Mouse (Mus musculus): Measurements from ENCODE around the gene Cdk19. TPM values are rescaled to one million over a fixed set of nuclear protein-coding genes. Genes with fewer than 3 reads are reported as not detected.

Gene Cdk19
- polyA plus RNA-seq, 1 experiment from 2014 or later, result 14.4 TPM

DNA sequence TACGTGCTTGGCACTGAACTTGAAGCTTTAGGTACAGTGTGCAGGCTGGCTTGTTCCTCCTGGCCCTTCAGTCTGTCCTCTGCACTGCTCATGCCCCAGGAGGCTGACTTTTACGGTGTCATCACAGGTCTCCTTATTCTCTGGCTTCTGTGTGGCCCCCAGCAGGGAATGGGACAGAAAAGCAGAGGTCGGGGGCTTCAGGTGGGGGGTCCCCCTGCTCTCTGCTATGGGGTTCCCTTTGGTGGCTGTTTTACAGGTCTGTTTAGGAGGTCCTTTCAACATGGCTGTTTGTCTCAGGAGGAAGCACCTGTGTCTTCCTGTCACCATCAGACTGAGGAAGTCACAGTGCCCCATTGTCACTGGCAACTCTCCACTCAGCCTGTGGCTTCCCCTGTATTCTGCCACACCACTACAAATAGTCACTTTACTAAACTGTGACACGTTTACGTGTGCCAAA lies 175.9 kb downstream of the Cdk19 start:
- Histone ChIP-seq H3K9ac (no peak overlapping the region), H3K27me3 (ENCODE audit: control insufficient read depth, insufficient read depth, low read length) (no peaks in the 10 kb centered on the region), H3K4me1 (replicated peaks; ENCODE audit: control insufficient read depth, insufficient read depth, low read length) (no peaks in the 10 kb centered on the region), H3K9me3 (ENCODE audit: control insufficient read depth, low read length) (no peaks in the 10 kb centered on the region), H3K4me3 (replicated peaks; ENCODE audit: low read length) (no peak overlapping the region), H3K36me3 (replicated peaks; ENCODE audit: control insufficient read depth, insufficient read depth) (no peaks in the 10 kb centered on the region), H3K4me2 (replicated peaks) (no peak overlapping the region), H3K27ac (no peak overlapping the region)
- WGBS, result 75% methylated on average over 5 of the region's 5 CpGs
- no peak for DNase-seq (ENCODE audit: low spot score)
- ATAC-seq (ENCODE audit: low FRiP score), result no peak

DNA sequence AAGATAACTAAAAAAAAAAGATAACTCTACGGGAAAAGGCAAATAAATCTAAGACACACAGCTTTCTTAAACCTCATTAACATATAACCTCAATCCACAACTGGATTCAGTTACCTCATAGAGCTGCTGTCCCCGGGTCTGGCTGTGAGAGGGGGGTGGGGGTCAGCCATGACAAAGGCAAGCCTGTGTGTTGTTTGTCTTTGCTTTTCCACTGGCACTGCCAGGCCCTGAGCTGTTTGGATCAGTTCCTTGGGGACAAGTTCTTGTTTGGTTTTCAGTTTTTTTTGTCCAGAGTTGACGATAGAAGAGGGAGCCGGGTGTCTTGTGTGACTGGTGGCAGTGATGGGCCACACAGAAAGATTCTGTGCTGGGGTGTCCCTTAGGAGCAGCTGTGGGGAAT lies 177.1 kb downstream of the Cdk19 start:
- ATAC-seq (ENCODE audit: low FRiP score) (no peak), DNase-seq (ENCODE audit: low spot score) (no peak)
- WGBS, result 31% methylated on average over 4 of the region's 4 CpGs
- peaks cover 3% of the 10 kb centered on the region for H3K4me1 ChIP-seq (replicated peaks; ENCODE audit: control insufficient read depth, insufficient read depth, low read length)
- H3K36me3 ChIP-seq (replicated peaks; ENCODE audit: control insufficient read depth, insufficient read depth), result no peaks in the 10 kb centered on the region
- no peak overlapping the region for H3K4me3 ChIP-seq (replicated peaks; ENCODE audit: low read length)
- no peak overlapping the region for H3K27ac ChIP-seq
- no peaks in the 10 kb centered on the region for H3K27me3 ChIP-seq (ENCODE audit: control insufficient read depth, insufficient read depth, low read length)
- no peak overlapping the region for H3K9ac ChIP-seq
- no peaks in the 10 kb centered on the region for H3K9me3 ChIP-seq (ENCODE audit: control insufficient read depth, low read length)
- H3K4me2 ChIP-seq (replicated peaks), result no peak overlapping the region

GRCm38 (mm10) chr10:40519586-40519985 lies 180.2 kb downstream of the Cdk19 start:
- H3K27me3 ChIP-seq (ENCODE audit: control insufficient read depth, insufficient read depth, low read length), result no peaks in the 10 kb centered on the region
- H3K36me3 ChIP-seq (replicated peaks; ENCODE audit: control insufficient read depth, insufficient read depth), result no peaks in the 10 kb centered on the region
- peak; percentile 31; the same call in 1 of the 2 replicates for ATAC-seq (ENCODE audit: low FRiP score)
- no peak overlapping the region for H3K4me2 ChIP-seq (replicated peaks)
- peak; percentile 50 for DNase-seq (ENCODE audit: low spot score)
- peaks cover 11% of the 10 kb centered on the region for H3K4me1 ChIP-seq (replicated peaks; ENCODE audit: control insufficient read depth, insufficient read depth, low read length)
- no peak overlapping the region for H3K27ac ChIP-seq
- H3K4me3 ChIP-seq (replicated peaks; ENCODE audit: low read length), result no peak overlapping the region
- 64% methylated on average over 4 of the region's 4 CpGs for WGBS
- no peak overlapping the region for H3K9ac ChIP-seq
- no peaks in the 10 kb centered on the region for H3K9me3 ChIP-seq (ENCODE audit: control insufficient read depth, low read length)

DNA sequence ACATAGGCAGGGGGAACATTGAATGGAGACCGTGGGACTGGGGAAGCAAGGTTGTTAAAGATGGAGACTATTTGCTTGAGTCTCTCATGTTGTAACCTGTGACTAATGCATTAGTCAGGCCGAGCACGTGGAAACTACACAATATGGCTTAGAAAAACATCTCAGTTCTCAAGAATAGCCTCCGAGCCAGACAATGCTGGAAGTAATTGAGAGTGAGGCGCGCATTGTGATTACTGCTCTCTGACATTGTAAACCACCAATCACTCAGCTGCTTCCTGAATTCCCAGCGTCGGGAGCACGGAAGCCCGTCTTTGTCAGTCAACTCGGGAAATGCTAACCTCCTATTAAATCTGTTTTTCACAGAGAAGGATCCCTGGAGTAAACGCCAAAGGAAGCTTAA lies 182.2 kb downstream of the Cdk19 start:
- no peak overlapping the region for H3K4me3 ChIP-seq (replicated peaks; ENCODE audit: low read length)
- H3K36me3 ChIP-seq (replicated peaks; ENCODE audit: control insufficient read depth, insufficient read depth), result no peaks in the 10 kb centered on the region
- H3K4me2 ChIP-seq (replicated peaks), result peak overlapping the region; percentile 27
- H3K9me3 ChIP-seq (ENCODE audit: control insufficient read depth, low read length), result no peaks in the 10 kb centered on the region
- H3K27ac ChIP-seq, result 0 out of 2 replicates have a peak overlapping the region, but pooled peaks have one; percentile 4
- peak; percentile 53 for DNase-seq (ENCODE audit: low spot score)
- H3K27me3 ChIP-seq (ENCODE audit: control insufficient read depth, insufficient read depth, low read length), result no peaks in the 10 kb centered on the region
- 1% methylated on average over 12 of the region's 12 CpGs for WGBS
- peak; percentile 21; the same call in 1 of the 2 replicates for ATAC-seq (ENCODE audit: low FRiP score)
- peaks cover 11% of the 10 kb centered on the region for H3K4me1 ChIP-seq (replicated peaks; ENCODE audit: control insufficient read depth, insufficient read depth, low read length)
- peak overlapping the region; percentile 13; the same call in 1 of the 2 replicates for H3K9ac ChIP-seq

- H3K4me3 ChIP-seq (replicated peaks; ENCODE audit: low read length), result no peak overlapping the region
- H3K9me3 ChIP-seq (ENCODE audit: control insufficient read depth, low read length), result no peaks in the 10 kb centered on the region
- ATAC-seq (ENCODE audit: low FRiP score), result no peak
- H3K27me3 ChIP-seq (ENCODE audit: control insufficient read depth, insufficient read depth, low read length), result no peaks in the 10 kb centered on the region
- DNase-seq (ENCODE audit: low spot score), result no peak
- 62% methylated on average over 7 of the region's 7 CpGs for WGBS
- no peaks in the 10 kb centered on the region for H3K36me3 ChIP-seq (replicated peaks; ENCODE audit: control insufficient read depth, insufficient read depth)
- no peak overlapping the region for H3K27ac ChIP-seq
- H3K4me2 ChIP-seq (replicated peaks), result no peak overlapping the region
- no peak overlapping the region for H3K9ac ChIP-seq
- H3K4me1 ChIP-seq (replicated peaks; ENCODE audit: control insufficient read depth, insufficient read depth, low read length), result peaks cover 11% of the 10 kb centered on the region
Measured at GRCm38 (mm10) chr10:40523312-40523975, 184.1 kb downstream of the Cdk19 start.

GRCm38 (mm10) chr10:40524032-40524806 lies 184.9 kb downstream of the Cdk19 start:
- Histone ChIP-seq H3K9me3 (ENCODE audit: control insufficient read depth, low read length) (no peaks in the 10 kb centered on the region), H3K27ac (no peak overlapping the region)
- 65% methylated on average over 9 of the region's 9 CpGs for WGBS

DNA sequence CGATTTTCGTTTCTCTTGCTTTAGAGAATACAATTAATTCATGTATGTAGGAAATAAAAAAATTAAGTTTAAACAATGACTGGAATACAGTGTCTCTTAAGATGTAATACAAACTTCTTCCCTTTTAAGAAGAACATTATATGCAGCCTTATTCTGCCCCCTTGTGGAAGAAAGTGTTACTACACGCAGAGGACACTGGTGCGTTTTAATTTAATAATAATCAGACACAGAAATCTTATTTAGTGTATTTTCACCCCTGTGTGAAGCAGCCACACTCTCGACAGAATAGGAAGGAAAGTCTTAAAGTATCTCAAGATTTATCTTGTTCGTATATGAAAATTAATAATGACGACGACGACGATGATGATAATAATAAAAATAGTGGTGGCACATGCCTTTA lies 185.6 kb downstream of the Cdk19 start:
- H3K4me2 ChIP-seq (replicated peaks), result no peak overlapping the region
- peak; percentile 94 for DNase-seq (ENCODE audit: low spot score)
- H3K27me3 ChIP-seq (ENCODE audit: control insufficient read depth, insufficient read depth, low read length), result no peaks in the 10 kb centered on the region
- H3K4me3 ChIP-seq (replicated peaks; ENCODE audit: low read length), result no peak overlapping the region
- ATAC-seq (ENCODE audit: low FRiP score), result no peak
- no peak overlapping the region for H3K27ac ChIP-seq
- H3K9ac ChIP-seq, result no peak overlapping the region
- no peaks in the 10 kb centered on the region for H3K9me3 ChIP-seq (ENCODE audit: control insufficient read depth, low read length)
- WGBS, result 31% methylated on average over 10 of the region's 10 CpGs
- no peaks in the 10 kb centered on the region for H3K36me3 ChIP-seq (replicated peaks; ENCODE audit: control insufficient read depth, insufficient read depth)
- peaks cover 11% of the 10 kb centered on the region for H3K4me1 ChIP-seq (replicated peaks; ENCODE audit: control insufficient read depth, insufficient read depth, low read length)

More at GRCm38 (mm10) chr10:40524032-40524806, 184.9 kb downstream of the Cdk19 start:
- no peak for ATAC-seq (ENCODE audit: low FRiP score)
- H3K36me3 ChIP-seq (replicated peaks; ENCODE audit: control insufficient read depth, insufficient read depth), result no peaks in the 10 kb centered on the region
- no peak overlapping the region for H3K4me3 ChIP-seq (replicated peaks; ENCODE audit: low read length)
- no peaks in the 10 kb centered on the region for H3K27me3 ChIP-seq (ENCODE audit: control insufficient read depth, insufficient read depth, low read length)
- peaks cover 11% of the 10 kb centered on the region for H3K4me1 ChIP-seq (replicated peaks; ENCODE audit: control insufficient read depth, insufficient read depth, low read length)
- no peak for DNase-seq (ENCODE audit: low spot score)
- H3K4me2 ChIP-seq (replicated peaks), result no peak overlapping the region
- H3K9ac ChIP-seq, result no peak overlapping the region

GRCm38 (mm10) chr10:40525616-40526155 lies 186.3 kb downstream of the Cdk19 start:
- no peak overlapping the region for H3K9ac ChIP-seq
- H3K4me2 ChIP-seq (replicated peaks), result no peak overlapping the region
- WGBS, result 73% methylated on average over 9 of the region's 9 CpGs
- H3K9me3 ChIP-seq (ENCODE audit: control insufficient read depth, low read length), result no peaks in the 10 kb centered on the region
- no peak overlapping the region for H3K4me3 ChIP-seq (replicated peaks; ENCODE audit: low read length)
- no peak overlapping the region for H3K27ac ChIP-seq
- no peaks in the 10 kb centered on the region for H3K27me3 ChIP-seq (ENCODE audit: control insufficient read depth, insufficient read depth, low read length)
- H3K36me3 ChIP-seq (replicated peaks; ENCODE audit: control insufficient read depth, insufficient read depth), result no peaks in the 10 kb centered on the region
- DNase-seq (ENCODE audit: low spot score) (no peak), ATAC-seq (ENCODE audit: low FRiP score) (no peak)
- peaks cover 11% of the 10 kb centered on the region for H3K4me1 ChIP-seq (replicated peaks; ENCODE audit: control insufficient read depth, insufficient read depth, low read length)

GRCm38 (mm10) chr10:40526301-40526761 lies 187.0 kb downstream of the Cdk19 start:
- Histone ChIP-seq H3K4me2 (replicated peaks) (no peak overlapping the region), H3K9me3 (ENCODE audit: control insufficient read depth, low read length) (no peaks in the 10 kb centered on the region), H3K9ac (no peak overlapping the region), H3K4me3 (replicated peaks; ENCODE audit: low read length) (no peak overlapping the region), H3K27me3 (ENCODE audit: control insufficient read depth, insufficient read depth, low read length) (no peaks in the 10 kb centered on the region), H3K4me1 (replicated peaks; ENCODE audit: control insufficient read depth, insufficient read depth, low read length) (peaks cover 8% of the 10 kb centered on the region), H3K36me3 (replicated peaks; ENCODE audit: control insufficient read depth, insufficient read depth) (no peaks in the 10 kb centered on the region), H3K27ac (no peak overlapping the region)
- DNase-seq (ENCODE audit: low spot score), result no peak
- ATAC-seq (ENCODE audit: low FRiP score), result no peak
- 83% methylated on average over 8 of the region's 8 CpGs for WGBS
